Mouse (Mus musculus) midbrain, postnatal 0 days (tissue): ENCODE measurements around the gene Pkdcc. TPM values are rescaled to one million over a fixed set of nuclear protein-coding genes. Genes with fewer than 3 reads are reported as not detected.

Source experiments
- ATAC-seq: fragments of 200-750 bp; cut with Nextera tagmentation; 2 replicates; pipeline ENCODE4 v1.8.0; 2017; ENCODE audit warnings: moderate number of reproducible peaks, mild to moderate bottlenecking, moderate TSS enrichment, moderate library complexity; ENCODE audit not compliant: low FRiP score
- DNase-seq: peaks from one replicate; pipeline ENCODE4 v3.0.0-alpha.2; 2015; ENCODE audit warnings: low spot score
- H3K27ac ChIP-seq: fragments of 300-500 bp; sonication (generic); 2 replicates; pipeline ENCODE4 v1.5.1; 2014; ENCODE audit warnings: low read depth, mild to moderate bottlenecking, low read length, mixed read lengths
- H3K27me3 ChIP-seq: fragments of 300-500 bp; sonication (generic); 2 replicates; pipeline ENCODE4 v1.6.1; 2014; ENCODE audit warnings: low read length, control low read depth, mixed read lengths; ENCODE audit not compliant: insufficient read depth
- H3K36me3 ChIP-seq: fragments of 300-500 bp; sonication (generic); 2 replicates; pipeline ENCODE4 v1.6.1; 2014; ENCODE audit warnings: low read length, control low read depth, mixed read lengths; ENCODE audit not compliant: insufficient read depth
- H3K4me1 ChIP-seq: fragments of 300-500 bp; sonication (generic); 2 replicates; pipeline ENCODE4 v1.6.1; 2014; ENCODE audit warnings: mild to moderate bottlenecking, control low read depth, antibody characterized with exemption, low read length, mixed read lengths; ENCODE audit not compliant: insufficient read depth
- H3K4me2 ChIP-seq: fragments of 300-500 bp; sonication (generic); 2 replicates; pipeline ENCODE4 v1.6.1; 2014; ENCODE audit warnings: low read depth, mild to moderate bottlenecking, low read length, mixed read lengths; ENCODE audit not compliant: poor library complexity, severe bottlenecking
- H3K4me3 ChIP-seq: fragments of 300-500 bp; sonication (generic); 2 replicates; pipeline ENCODE4 v1.5.1; 2014; ENCODE audit warnings: low read depth, mild to moderate bottlenecking, low read length, moderate library complexity
- H3K9ac ChIP-seq: fragments of 300-500 bp; sonication (generic); replicated peaks from 2 replicates; pipeline ENCODE4 v1.6.1; 2014; ENCODE audit warnings: mild to moderate bottlenecking, low read length, moderate library complexity, mixed read lengths; ENCODE audit not compliant: poor library complexity, severe bottlenecking
- H3K9me3 ChIP-seq: fragments of 300-500 bp; sonication (generic); 2 replicates; pipeline ENCODE4 v1.6.1; 2016; ENCODE audit warnings: low read length, control low read depth
- CTCF ChIP-seq: IDR thresholded peaks from 2 replicates; pipeline ENCODE4 v1.5.1; 2016; ENCODE audit warnings: antibody characterized with exemption, mild to moderate bottlenecking
- WGBS: fragments of 180-500 bp; shearing (Covaris S2); extraction: QIAGEN DNeasy Blood & Tissue Kit; methylation state at CpG from one replicate; pipeline ENCODE4 v1.1.7; 2014; 5-methylcytosine and 5-hydroxymethylcytosine counted together
- polyA plus RNA-seq: library from polyadenylated mRNA; unstranded; fragments of >200 nt; fragmentation: Nextera tagmentation; extraction: Ambion mirVana; gene quantifications from 2 replicates; pipeline ENCODE4 v1.2.1, GENCODE M21; 2015
- total RNA-seq: library from RNA; depleted of rRNA; stranded (reverse); fragments of >200 nt; gene quantifications from 2 replicates; pipeline ENCODE4 v1.2.3, GENCODE M21; 2014

Pkdcc gene
- total and polyA plus RNA-seq, 2 experiments from 2014 or later = 2.1 to 33.7 TPM

GRCm38 (mm10) chr17:83246090-83246489 is 31.0 kb downstream of the Pkdcc start:
- ATAC-seq = no peak
- H3K4me2 ChIP-seq = no peak overlapping the region

DNA sequence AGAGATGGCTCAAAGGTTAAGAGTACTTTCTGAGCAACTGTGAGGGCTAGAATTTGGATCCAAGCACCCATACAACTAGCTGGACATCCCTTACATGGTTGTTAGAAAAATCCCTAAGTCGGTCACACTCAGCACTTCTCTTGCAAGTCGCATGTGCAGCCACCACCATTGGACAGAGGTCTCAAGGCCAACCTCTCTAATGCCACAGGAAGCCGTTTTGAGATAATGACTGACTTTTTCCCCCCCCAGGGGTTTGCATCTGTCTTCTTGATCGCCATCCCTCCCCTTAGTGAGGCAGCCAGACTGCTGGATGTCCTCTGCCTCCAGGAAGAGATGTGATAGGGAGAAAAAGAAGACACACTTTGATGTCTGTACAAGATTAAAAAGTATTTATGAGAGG is 32.1 kb downstream of the Pkdcc start:
- H3K4me2 ChIP-seq = no peak overlapping the region
- H3K4me3 ChIP-seq = no peak overlapping the region
- H3K36me3 ChIP-seq = no peaks in the 10 kb centered on the region
- H3K4me1 ChIP-seq = no peaks in the 10 kb centered on the region
- WGBS = 69% methylated on average over 4 of the region's 4 CpGs
- H3K9ac ChIP-seq = no peak overlapping the region
- H3K27ac ChIP-seq = no peak overlapping the region
- DNase-seq = no peak
- TF ChIP-seq CTCF = no peak
- H3K9me3 ChIP-seq = no peaks in the 10 kb centered on the region
- no peak for ATAC-seq
- peaks cover 5% of the 10 kb centered on the region; the same call in 1 of the 2 replicates for H3K27me3 ChIP-seq

More at GRCm38 (mm10) chr17:83246090-83246489, 31.0 kb downstream of the Pkdcc start:
- WGBS = 30% methylated on average over 7 of the region's 7 CpGs
- peak; percentile 33 for DNase-seq
- TF ChIP-seq CTCF = no peak
- Histone ChIP-seq H3K4me1 (no peaks in the 10 kb centered on the region), H3K4me3 (no peak overlapping the region), H3K9ac (no peak overlapping the region), H3K27ac (no peak overlapping the region), H3K36me3 (no peaks in the 10 kb centered on the region), H3K27me3 (0 out of 2 replicates have a peak, but pooled peaks cover 4% of the 10 kb centered on the region), H3K9me3 (no peaks in the 10 kb centered on the region)

DNA sequence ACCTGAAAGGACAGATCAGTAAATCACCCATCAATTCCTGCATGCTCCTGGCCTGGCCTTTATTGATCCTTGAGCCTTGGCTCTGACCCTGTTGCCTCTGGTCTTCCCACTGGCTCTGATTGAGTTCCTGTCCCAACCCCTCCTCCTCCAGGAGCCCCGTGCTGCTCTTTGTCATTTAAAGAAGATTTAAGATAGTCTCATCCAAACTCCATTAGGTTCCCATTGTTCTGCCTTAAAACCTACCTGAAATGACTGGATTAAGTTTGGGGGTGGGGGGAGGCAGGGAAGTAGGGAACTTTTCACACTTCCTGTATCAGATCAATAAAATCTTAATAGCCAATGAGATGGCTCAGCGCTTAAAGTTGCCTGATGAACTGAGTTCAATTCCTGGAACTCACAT is 33.4 kb downstream of the Pkdcc start:
- H3K4me3 ChIP-seq = no peak overlapping the region
- H3K27ac ChIP-seq = no peak overlapping the region
- no peak overlapping the region for H3K4me2 ChIP-seq
- H3K36me3 ChIP-seq = no peaks in the 10 kb centered on the region
- WGBS = 30% methylated on average over 2 of the region's 2 CpGs
- no peak for TF ChIP-seq CTCF
- ATAC-seq = no peak
- no peak for DNase-seq
- no peaks in the 10 kb centered on the region for H3K9me3 ChIP-seq
- no peak overlapping the region for H3K9ac ChIP-seq
- H3K4me1 ChIP-seq = no peaks in the 10 kb centered on the region
- peaks cover 6% of the 10 kb centered on the region; the same call in 1 of the 2 replicates for H3K27me3 ChIP-seq

DNA sequence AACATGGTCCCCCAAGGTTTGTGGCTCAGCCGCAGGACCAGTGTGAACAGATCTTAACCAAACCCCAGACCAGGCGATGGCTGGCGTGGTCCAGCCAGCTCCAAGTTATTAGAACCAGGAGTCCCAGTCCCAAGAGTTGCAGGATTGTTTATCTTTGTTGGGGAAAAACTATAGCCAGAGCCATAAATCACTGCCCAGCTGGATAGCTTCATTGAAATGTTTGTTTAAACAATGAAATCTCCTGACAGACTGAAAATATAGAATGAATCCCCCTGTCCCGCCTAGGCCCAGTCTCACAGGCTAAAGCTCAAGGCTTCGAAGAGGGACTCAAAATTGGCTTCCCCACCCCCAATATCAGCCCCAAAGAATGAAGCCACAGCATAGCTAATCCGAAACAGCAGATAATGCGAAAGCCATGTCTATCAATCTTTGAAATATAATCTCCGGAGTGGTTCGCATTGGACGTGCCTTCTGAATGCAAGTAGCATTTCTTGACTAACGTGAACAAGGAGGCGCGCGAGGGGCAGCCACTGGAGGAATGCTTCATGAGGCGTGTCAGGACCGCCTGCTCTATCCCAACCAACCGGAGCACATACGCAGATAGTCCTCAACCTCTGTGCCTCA is 35.9 kb downstream of the Pkdcc start:
- H3K4me1 ChIP-seq = no peaks in the 10 kb centered on the region
- DNase-seq (no peak), ATAC-seq (no peak)
- H3K9me3 ChIP-seq = no peaks in the 10 kb centered on the region
- H3K27ac ChIP-seq = no peak overlapping the region
- H3K36me3 ChIP-seq = no peaks in the 10 kb centered on the region
- 80% methylated on average over 18 of the region's 18 CpGs for WGBS
- no peak for TF ChIP-seq CTCF
- H3K4me3 ChIP-seq = no peak overlapping the region
- H3K4me2 ChIP-seq = no peak overlapping the region
- peaks cover 13% of the 10 kb centered on the region; the same call in 1 of the 2 replicates for H3K27me3 ChIP-seq
- no peak overlapping the region for H3K9ac ChIP-seq

- no peak overlapping the region for H3K27ac ChIP-seq
- peaks cover 13% of the 10 kb centered on the region; the same call in 1 of the 2 replicates for H3K27me3 ChIP-seq
- ATAC-seq (no peak), DNase-seq (peak; percentile 79)
- no peaks in the 10 kb centered on the region for H3K36me3 ChIP-seq
- no peak overlapping the region for H3K9ac ChIP-seq
- no peaks in the 10 kb centered on the region for H3K4me1 ChIP-seq
- 27% methylated on average over 12 of the region's 12 CpGs for WGBS
- H3K4me3 ChIP-seq = no peak overlapping the region
- no peak overlapping the region for H3K4me2 ChIP-seq
- H3K9me3 ChIP-seq = no peaks in the 10 kb centered on the region
- TF ChIP-seq CTCF = peak; percentile 95
Measured at GRCm38 (mm10) chr17:83253051-83253649, 38.1 kb downstream of the Pkdcc start.
